Mouse (Mus musculus) gastrocnemius, postnatal 25 days (tissue): ENCODE results near the gene Troap. TPM values are rescaled to one million over a fixed set of nuclear protein-coding genes. Genes with fewer than 3 reads are reported as not detected.
A peak's percentile ranks its signal among the peaks of the same experiment; 100 is the strongest.
"Not testable (repeated sequence)": the region's sequence is repeated elsewhere in the genome, so short reads cannot be mapped to it uniquely, and the experiment has no call there.

ENCODE experiments used
- DNase-seq: peaks from one replicate; pipeline ENCODE4 v3.0.0; 2022
- total RNA-seq, 2 experiments: library from RNA; stranded (reverse); gene quantifications; 1 replicate in 1 of 2; 2 replicates in 1 of 2; pipeline ENCODE4 v1.2.3; 2021

Gene Troap
- total RNA-seq, 2 experiments from 2014 or later: 0.49 TPM; not detected in 1

GRCm38 (mm10) chr15:99040920-99041856 lies 33.2 kb upstream of the Troap start:
- DNase-seq: no peak

DNA sequence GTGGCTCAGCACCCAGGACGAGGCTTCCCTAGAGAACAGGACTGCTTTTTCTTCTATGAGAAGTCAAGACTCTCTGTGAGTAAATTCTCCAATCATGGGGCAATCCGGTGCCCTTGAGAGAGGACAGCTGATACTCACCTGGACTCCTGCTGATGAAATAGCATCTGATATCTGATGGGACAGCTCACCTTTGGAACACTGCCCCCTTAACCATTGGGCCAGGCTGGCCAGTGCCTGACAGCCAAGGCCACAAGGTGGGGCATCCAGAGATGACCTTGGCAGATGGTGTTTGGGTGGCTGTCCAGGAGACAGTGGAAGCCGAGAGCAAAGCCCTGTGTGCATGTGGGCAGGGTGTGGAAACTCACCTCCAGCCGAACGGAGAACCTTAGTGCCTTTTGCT lies 32.0 kb upstream of the Troap start:
- DNase-seq: no peak

DNA sequence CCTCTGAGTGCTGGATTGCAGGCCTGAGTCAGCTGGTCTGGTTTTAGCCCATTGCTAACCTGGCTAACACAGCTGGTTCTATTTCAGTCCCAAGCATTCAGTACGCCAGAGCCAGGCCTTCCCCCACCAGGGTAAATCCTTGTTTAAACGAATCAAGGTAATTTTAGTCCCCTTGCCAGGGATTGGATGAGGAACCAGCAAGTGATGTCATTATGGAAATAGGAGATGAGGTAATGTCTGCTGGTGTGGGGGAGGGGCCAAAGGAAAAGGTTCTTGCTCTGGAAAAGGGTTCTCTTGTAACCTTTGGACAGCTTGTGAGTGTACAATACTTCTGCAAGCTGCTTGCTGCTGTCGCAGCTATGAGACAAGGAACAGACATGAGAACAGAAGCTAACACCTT lies 29.5 kb upstream of the Troap start:
- DNase-seq: no peak

DNA sequence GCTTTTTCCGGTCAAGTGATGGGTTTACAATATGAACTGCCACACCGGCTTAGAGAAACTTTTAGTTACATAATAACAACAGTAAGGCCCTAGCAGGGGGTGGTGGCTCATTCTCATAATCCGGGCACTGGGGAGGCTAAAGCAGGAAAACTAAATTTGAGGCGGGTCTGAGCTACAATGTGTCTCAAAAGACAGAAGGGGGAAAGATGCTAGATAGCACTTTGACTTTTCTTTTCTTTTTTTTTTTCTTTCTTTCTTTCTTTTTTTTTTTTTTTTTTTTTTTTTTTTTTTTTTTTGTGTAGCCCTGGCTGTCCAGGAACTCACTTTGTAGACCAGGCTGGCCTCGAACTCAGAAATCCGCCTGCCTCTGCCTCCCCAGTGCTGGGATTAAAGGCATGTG lies 28.6 kb upstream of the Troap start:
- DNase-seq: not testable (repeated sequence)

GRCm38 (mm10) chr15:99049473-99050253 lies 24.7 kb upstream of the Troap start:
- no peak for DNase-seq

DNA sequence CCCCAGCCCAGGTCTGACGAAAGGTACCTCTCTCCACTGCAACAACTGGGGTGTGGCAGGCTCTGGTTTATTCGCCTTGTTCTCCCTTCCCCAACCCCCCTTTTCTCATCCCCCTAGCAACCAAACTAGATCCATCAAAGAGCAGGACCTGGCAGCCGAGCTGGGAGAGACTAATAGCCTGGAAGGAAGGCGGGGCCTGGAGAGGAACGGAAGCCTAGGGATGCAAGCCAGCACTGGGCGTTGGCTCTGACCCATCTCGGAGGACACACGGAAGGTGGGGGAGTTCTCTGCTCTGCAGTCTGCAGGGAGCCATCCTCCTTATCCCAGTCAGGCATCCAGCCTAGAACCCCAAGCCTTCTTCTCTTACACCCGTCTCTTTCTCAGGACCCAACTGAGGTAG lies 21.0 kb upstream of the Troap start:
- DNase-seq: no peak

- DNase-seq: no peak
Measured at GRCm38 (mm10) chr15:99055040-99055439, 19.3 kb upstream of the Troap start, which contains the start of gene Prph. Gene Prph (plus strand): TSS chr15:99055174.

DNA sequence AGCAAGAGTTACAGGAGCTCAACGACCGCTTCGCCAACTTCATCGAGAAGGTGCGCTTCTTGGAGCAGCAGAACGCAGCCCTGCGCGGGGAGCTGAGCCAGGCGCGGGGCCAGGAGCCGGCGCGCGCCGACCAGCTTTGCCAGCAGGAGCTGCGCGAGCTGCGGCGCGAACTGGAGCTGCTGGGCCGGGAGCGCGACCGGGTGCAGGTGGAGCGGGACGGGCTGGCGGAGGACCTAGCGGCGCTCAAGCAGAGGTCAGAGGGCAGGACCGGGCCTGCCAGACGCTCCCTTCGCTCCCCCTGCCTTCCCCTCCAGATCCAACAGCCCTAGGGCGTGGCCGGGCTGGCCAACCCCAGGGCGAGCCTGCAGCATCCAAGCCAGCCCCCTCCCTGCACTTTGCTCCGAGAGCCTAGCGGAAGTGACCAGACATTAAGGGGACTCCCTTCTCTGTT lies 18.8 kb upstream of the Troap start:
- no peak for DNase-seq

DNA sequence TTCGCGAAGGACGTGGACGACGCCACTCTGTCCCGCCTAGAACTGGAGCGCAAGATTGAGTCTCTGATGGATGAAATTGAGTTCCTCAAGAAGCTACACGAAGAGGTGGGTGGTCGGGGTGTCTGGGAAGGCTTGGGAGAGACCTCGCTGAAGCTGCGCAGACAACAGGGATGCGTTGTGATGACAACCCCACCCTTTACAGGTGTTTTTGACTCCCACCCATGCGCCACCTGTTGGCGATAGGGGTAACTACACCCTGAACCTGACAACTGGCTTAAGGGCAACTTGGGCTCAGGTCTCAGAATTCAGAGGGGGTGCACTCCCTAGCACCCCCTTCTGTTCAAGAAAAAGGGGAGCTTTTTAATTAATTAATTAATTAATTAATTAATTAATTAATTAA lies 18.0 kb upstream of the Troap start:
- no peak for DNase-seq

DNA sequence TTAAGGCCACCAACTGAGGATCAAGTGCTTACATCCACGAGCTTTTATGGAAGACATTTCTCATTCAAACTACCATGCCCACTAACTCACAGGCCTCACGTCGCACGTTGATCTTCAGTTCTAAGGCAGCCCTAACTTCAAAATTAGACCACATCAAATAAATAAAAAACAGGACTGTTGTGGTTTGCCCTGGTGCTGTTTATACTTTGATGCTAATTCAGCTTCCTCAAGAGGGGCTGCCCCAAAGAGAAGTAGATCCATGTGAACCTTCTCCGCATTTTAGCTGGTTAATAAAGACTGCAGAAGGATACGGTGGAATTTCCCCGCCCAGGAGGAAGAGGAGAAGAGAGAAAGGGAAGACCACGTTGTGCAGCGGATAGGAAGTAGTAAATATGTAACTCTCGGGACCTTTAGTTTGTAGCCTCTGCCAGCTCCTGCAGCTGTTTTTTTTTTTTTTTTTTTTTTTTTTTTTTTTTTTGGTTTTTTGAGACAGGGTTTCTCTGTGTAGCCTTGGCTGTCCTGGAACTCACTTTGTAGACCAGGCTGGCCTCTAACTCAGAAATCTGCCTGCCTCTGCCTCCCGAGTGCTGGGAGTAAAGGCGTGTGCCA lies 8.7 kb upstream of the Troap start:
- no peak for DNase-seq

GRCm38 (mm10) chr15:99071988-99072387 lies 2.4 kb upstream of the Troap start:
- no peak for DNase-seq

- peak; percentile 96 for DNase-seq
Measured at GRCm38 (mm10) chr15:99074600-99075333, 392 bp downstream of the Troap start.

GRCm38 (mm10) chr15:99076011-99076410 lies 1.6 kb downstream of the Troap start:
- not testable (repeated sequence) for DNase-seq

- DNase-seq: no peak
Measured at GRCm38 (mm10) chr15:99078181-99078910, 4.0 kb downstream of the Troap start.

DNA sequence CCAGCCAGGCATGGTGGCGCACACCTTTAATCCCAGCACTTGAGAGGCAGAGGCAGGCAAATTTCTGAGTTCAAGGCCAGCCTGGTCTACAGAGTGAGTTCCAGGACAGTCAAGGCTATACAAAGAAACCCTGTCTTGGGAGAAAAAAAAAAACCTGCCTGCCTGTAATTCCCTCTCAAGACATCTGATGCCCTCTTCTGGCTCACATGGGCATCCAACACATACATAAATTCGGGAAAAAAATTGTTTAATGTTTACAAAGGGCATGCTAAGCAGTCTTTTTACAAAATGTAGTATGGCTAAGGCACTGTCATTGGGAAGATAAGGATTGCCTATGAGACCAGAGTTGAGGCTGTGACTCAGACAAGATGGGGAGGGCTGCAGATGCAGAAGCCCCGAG lies 5.4 kb downstream of the Troap start:
- DNase-seq: no peak

GRCm38 (mm10) chr15:99082322-99082721 lies 7.9 kb downstream of the Troap start:
- DNase-seq: no peak

- DNase-seq: no peak
Measured at GRCm38 (mm10) chr15:99082840-99083239, 8.5 kb downstream of the Troap start.

DNA sequence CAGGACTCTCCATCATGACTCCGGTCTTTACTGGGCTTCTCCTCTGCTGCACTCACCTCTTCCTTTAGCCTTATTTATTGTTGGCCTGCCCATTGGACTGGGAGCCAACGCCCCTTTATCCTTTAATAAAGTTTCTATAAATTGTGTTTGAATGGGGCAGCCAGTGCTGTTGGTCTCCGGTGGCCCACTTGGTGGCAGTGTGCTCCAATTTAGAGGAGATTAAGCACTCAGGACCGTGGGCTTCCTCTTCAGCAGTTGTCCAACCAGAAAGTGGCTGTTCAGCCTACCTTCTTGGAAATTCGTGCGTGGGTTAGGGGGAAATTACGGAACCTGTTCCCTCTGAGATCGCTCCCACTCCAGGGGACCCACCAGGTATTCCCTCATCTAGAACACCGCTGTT lies 8.9 kb downstream of the Troap start:
- no peak for DNase-seq

DNA sequence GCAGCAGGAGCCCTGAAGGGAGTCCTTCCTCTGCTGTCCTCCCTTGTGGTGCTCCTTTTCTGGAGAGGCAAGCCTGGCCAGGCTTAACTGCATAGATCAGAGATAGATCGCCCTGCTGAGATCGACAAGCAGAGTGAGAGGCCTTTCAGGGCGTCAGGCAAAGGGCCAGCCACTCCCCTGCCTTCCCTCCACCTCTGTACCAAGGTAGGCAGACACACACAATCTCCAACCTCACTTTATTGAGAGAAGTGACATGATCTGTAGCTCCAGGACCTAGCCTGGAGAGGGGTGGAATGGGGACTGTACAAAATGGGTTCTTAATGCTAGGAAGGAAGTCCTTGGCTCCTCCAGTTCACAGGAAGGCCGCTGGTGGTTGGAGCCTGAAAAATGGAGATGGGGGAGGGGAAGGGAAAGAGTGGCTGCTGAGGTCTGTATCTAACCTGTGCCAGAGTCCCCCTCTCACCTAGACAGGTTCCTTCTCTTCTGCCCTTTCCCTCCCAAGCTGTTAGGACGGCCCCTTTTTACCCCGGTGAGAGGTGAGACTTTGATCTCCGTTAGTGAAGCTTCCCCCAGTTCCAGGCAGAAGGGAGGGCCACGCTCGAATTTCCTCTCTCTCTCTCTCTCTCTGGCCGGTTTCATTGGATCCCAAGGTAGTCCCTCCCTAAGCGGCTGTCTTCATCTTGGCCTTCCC lies 9.6 kb downstream of the Troap start:
- DNase-seq: no peak

- DNase-seq: no peak
Measured at GRCm38 (mm10) chr15:99084618-99085017, 10.2 kb downstream of the Troap start.

GRCm38 (mm10) chr15:99085997-99086396 lies 11.6 kb downstream of the Troap start:
- no peak for DNase-seq
